Mouse (Mus musculus): ENCODE results near the gene Idnk. TPM values are rescaled to one million over a fixed set of nuclear protein-coding genes. Genes with fewer than 3 reads are reported as not detected.

Gene Idnk
- 31.5 and 38.0 TPM in 2 replicates for polyA plus RNA-seq (2015; fragmentation: Nextera tagmentation; extraction: Ambion mirVana)

GRCm38 (mm10) chr13:58157447-58158098 lies at the start of gene Idnk:
Idnk (plus strand) TSS chr13:58157649.

GRCm38 (mm10) chr13:58113061-58113900 lies 44.2 kb upstream of the Idnk start, which contains the start of gene Klhl3:
Klhl3 (minus strand) TSS chr13:58113592.

GRCm38 (mm10) chr13:58128396-58128767 lies 29.1 kb upstream of the Idnk start, which contains the start of gene Hnrnpa0:
Hnrnpa0 (minus strand) TSS chr13:58128556.

Other genes with a start within 250 kb of the Idnk start
- not detected in 2 replicates for gene Spock1, start 249.3 kb upstream of the Idnk start, polyA plus RNA-seq (2015; fragmentation: Nextera tagmentation; extraction: Ambion mirVana)
- 0.95 and 1.5 TPM in 2 replicates for gene Klhl3, start 44.1 kb upstream of the Idnk start, polyA plus RNA-seq (2015; fragmentation: Nextera tagmentation; extraction: Ambion mirVana)
- gene Hnrnpa0, start 29.1 kb upstream of the Idnk start, polyA plus RNA-seq (2015; fragmentation: Nextera tagmentation; extraction: Ambion mirVana): 27.9 and 30.6 TPM in 2 replicates
- 32.3 and 36.0 TPM in 2 replicates for gene Ubqln1, start 58.0 kb downstream of the Idnk start, polyA plus RNA-seq (2015; fragmentation: Nextera tagmentation; extraction: Ambion mirVana)
- 6.3 and 9.6 TPM in 2 replicates for gene Gkap1, start 118.0 kb downstream of the Idnk start, polyA plus RNA-seq (2015; fragmentation: Nextera tagmentation; extraction: Ambion mirVana)
- gene Kif27, start 201.5 kb downstream of the Idnk start, polyA plus RNA-seq (2015; fragmentation: Nextera tagmentation; extraction: Ambion mirVana): 0.13 and 0.23 TPM in 2 replicates
- gene 2210016F16Rik, start 227.6 kb downstream of the Idnk start, polyA plus RNA-seq (2015; fragmentation: Nextera tagmentation; extraction: Ambion mirVana): 23.0 and 23.8 TPM in 2 replicates
- gene Rmi1, start 244.6 kb downstream of the Idnk start, polyA plus RNA-seq (2015; fragmentation: Nextera tagmentation; extraction: Ambion mirVana): 18.0 and 18.7 TPM in 2 replicates
- gene Hnrnpk, start 245.7 kb downstream of the Idnk start, polyA plus RNA-seq (2015; fragmentation: Nextera tagmentation; extraction: Ambion mirVana): 594 and 629 TPM in 2 replicates